Mouse (Mus musculus) heart, embryonic 11.5 days (tissue): ENCODE data around the gene Atg2b. TPM values are rescaled to one million over a fixed set of nuclear protein-coding genes. Genes with fewer than 3 reads are reported as not detected.

Source experiments
- ATAC-seq: fragments of 200-750 bp; cut with Nextera tagmentation; replicated peaks from 2 replicates; pipeline ENCODE4 v1.8.0; 2017; ENCODE audit warnings: moderate library complexity; ENCODE audit not compliant: insufficient number of reproducible peaks, low FRiP score, low TSS enrichment
- H3K27ac ChIP-seq: fragments of 300-500 bp; sonication (generic); 2 replicates; pipeline ENCODE4 v1.5.1; 2014; ENCODE audit warnings: mild to moderate bottlenecking, low read depth, low read length
- H3K27me3 ChIP-seq: fragments of 300-500 bp; sonication (generic); 2 replicates; pipeline ENCODE4 v1.6.1; 2014; ENCODE audit warnings: mild to moderate bottlenecking, low read length, mixed read lengths; ENCODE audit not compliant: control insufficient read depth, insufficient read depth
- H3K36me3 ChIP-seq: fragments of 300-500 bp; sonication (generic); 2 replicates; pipeline ENCODE4 v1.6.1; 2014; ENCODE audit warnings: mild to moderate bottlenecking, low read length, moderate library complexity, mixed read lengths; ENCODE audit not compliant: control insufficient read depth, insufficient read depth
- H3K4me1 ChIP-seq: fragments of 300-500 bp; sonication (generic); 2 replicates; pipeline ENCODE4 v1.6.1; 2014; ENCODE audit warnings: low read length; ENCODE audit not compliant: control insufficient read depth, insufficient read depth
- H3K4me2 ChIP-seq: fragments of 300-500 bp; sonication (generic); 2 replicates; pipeline ENCODE4 v1.6.1; 2014; ENCODE audit warnings: mild to moderate bottlenecking, moderate library complexity
- H3K4me3 ChIP-seq: fragments of 300-500 bp; sonication (generic); 2 replicates; pipeline ENCODE4 v1.5.1; 2014; ENCODE audit warnings: low read depth, low read length
- H3K9ac ChIP-seq: fragments of 300-500 bp; sonication (generic); 2 replicates; pipeline ENCODE4 v1.6.1; 2014; ENCODE audit warnings: mild to moderate bottlenecking, low read depth, low read length, moderate library complexity
- H3K9me3 ChIP-seq: fragments of 300-500 bp; sonication (generic); replicated peaks from 2 replicates; pipeline ENCODE4 v1.6.1; 2016; ENCODE audit warnings: low read length; ENCODE audit not compliant: control insufficient read depth
- WGBS: fragments of 180-500 bp; shearing (Covaris S2); extraction: QIAGEN DNeasy Blood & Tissue Kit; methylation state at CpG from one replicate; pipeline ENCODE4 v1.1.7; 2014; ENCODE audit not compliant: insufficient replicate concordance; 5-methylcytosine and 5-hydroxymethylcytosine counted together
- polyA plus RNA-seq: library from polyadenylated mRNA; unstranded; fragments of >200 nt; fragmentation: Nextera tagmentation; extraction: Ambion mirVana; gene quantifications from 2 replicates; pipeline ENCODE4 v1.2.1, GENCODE M21; 2014

Gene Atg2b
- polyA plus RNA-seq, 1 experiment from 2014 or later = 12.2 TPM

- Histone ChIP-seq H3K27me3 (no peaks in the 10 kb centered on the region), H3K36me3 (no peaks in the 10 kb centered on the region), H3K4me1 (peaks cover 4% of the 10 kb centered on the region; the same call in 1 of the 2 replicates), H3K4me2 (no peak overlapping the region), H3K9ac (no peak overlapping the region), H3K27ac (no peak overlapping the region), H3K4me3 (no peak overlapping the region), H3K9me3 (no peaks in the 10 kb centered on the region)
- ATAC-seq = no peak
- 82% methylated on average over 4 of the region's 4 CpGs for WGBS
Observed at GRCm38 (mm10) chr12:105574356-105574755, 110.7 kb downstream of the Atg2b start.

GRCm38 (mm10) chr12:105572622-105573021 is 112.4 kb downstream of the Atg2b start:
- Histone ChIP-seq H3K4me3 (no peak overlapping the region), H3K36me3 (no peaks in the 10 kb centered on the region), H3K9me3 (no peaks in the 10 kb centered on the region), H3K4me2 (no peak overlapping the region), H3K27me3 (no peaks in the 10 kb centered on the region), H3K4me1 (peaks cover 4% of the 10 kb centered on the region; the same call in 1 of the 2 replicates), H3K27ac (no peak overlapping the region), H3K9ac (no peak overlapping the region)
- no peak for ATAC-seq
- WGBS = 85% methylated on average over 2 of the region's 2 CpGs

GRCm38 (mm10) chr12:105571867-105572266 is 113.1 kb downstream of the Atg2b start:
- Histone ChIP-seq H3K9me3 (peaks cover 4% of the 10 kb centered on the region; the same call in 1 of the 2 replicates), H3K36me3 (no peaks in the 10 kb centered on the region), H3K9ac (no peak overlapping the region), H3K4me2 (no peak overlapping the region), H3K27ac (no peak overlapping the region), H3K4me3 (no peak overlapping the region), H3K4me1 (peaks cover 4% of the 10 kb centered on the region; the same call in 1 of the 2 replicates), H3K27me3 (no peaks in the 10 kb centered on the region)
- 68% methylated on average over 3 of the region's 3 CpGs for WGBS
- no peak for ATAC-seq

Other genes starting within 250 kb of the Atg2b start
- gene D430019H16Rik, start 231.4 kb downstream of the Atg2b start, polyA plus RNA-seq = 0.86 and 1.4 TPM in 2 replicates
- gene Bdkrb2, start 122.0 kb downstream of the Atg2b start, polyA plus RNA-seq = 0.42 and 0.69 TPM in 2 replicates
- not detected in 2 replicates for gene Bdkrb1, start 82.1 kb downstream of the Atg2b start, polyA plus RNA-seq
- gene Gskip, start 382 bp downstream of the Atg2b start, polyA plus RNA-seq = 27.4 and 27.7 TPM in 2 replicates
- gene Ak7, start 20.8 kb upstream of the Atg2b start, polyA plus RNA-seq = 0.13 and 0.19 TPM in 2 replicates
- 136 and 148 TPM in 2 replicates for gene Papola, start 99.5 kb upstream of the Atg2b start, polyA plus RNA-seq